ENCODE assay signal across 8 mouse cellular contexts in the genomic region with DNA sequence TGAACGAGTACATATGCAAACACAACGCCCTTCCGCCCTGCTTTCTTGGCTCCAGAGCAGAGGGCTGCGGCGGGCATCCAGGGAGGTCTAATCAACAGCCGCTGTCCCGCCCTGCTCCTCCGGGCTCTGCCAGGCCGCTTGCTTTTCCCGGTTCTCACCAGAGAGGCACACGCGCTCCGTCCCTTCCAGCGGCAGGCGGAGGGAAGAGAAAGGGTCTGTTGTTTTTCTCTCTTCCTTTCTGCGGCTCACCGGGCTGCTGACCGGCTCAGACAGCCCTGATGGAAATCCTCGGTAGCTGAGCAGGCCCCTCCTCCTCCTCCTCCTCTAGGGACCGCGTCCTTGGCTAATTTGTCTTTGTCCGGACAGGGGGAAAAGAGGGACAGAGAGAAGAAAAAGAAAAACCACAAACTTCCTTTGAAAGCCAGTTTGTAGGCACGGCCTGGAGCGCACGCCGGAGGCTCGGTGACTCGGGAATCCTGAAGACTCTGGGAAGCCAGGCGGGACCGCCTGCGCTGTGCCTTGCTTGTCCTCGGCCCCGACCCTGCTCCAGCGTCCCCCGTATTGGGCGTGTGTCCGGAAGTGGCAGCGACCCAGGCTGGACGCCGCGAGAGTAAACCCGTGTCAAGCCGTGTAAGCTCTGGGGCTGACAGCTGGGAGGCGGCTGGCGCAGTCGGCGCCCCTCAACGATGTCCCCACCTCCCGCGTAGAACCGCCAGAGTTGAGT. TPM values are rescaled to one million over a fixed set of nuclear protein-coding genes. Genes with fewer than 3 reads are reported as not detected.
A peak's percentile ranks its signal among the peaks of the same experiment; 100 is the strongest.
DNase-seq lines count a peak whose midpoint lies in the region; ATAC-seq and TF ChIP-seq lines count a peak whose summit lies in the region.

No protein-coding gene starts in this region.

- dilution Hi-C loops in CH12.LX (cut with MboI; ENCODE audit: extremely low pct_ligation_motif_present, extremely low pct_unique_long_range_greater_than_20kb, low sequenced_read_pairs) = no loop called here

- H3K4me2 ChIP-seq in CH12.LX (ENCODE audit: insufficient read depth, low read depth, poor library complexity, severe bottlenecking) = peak overlapping the region; percentile 80
- peak overlapping the region; percentile 84 for H3K4me2 ChIP-seq in forebrain, embryonic 11.5 days (ENCODE audit: low read depth, low read length, severe bottlenecking)
- H3K4me2 ChIP-seq in heart, postnatal 0 days (ENCODE audit: low read depth, low read length) = peak overlapping the region; percentile 85
- peak overlapping the region; percentile 75 for H3K4me2 ChIP-seq in lung, embryonic 14.5 days

- ATAC-seq in forebrain, embryonic 11.5 days (replicated peaks; ENCODE audit: low FRiP score) = peak; percentile 73
- ATAC-seq in heart, postnatal 0 days (ENCODE audit: insufficient read depth, low read depth) = peak; percentile 73
- peak; percentile 67 for ATAC-seq in lung, embryonic 14.5 days (ENCODE audit: insufficient read depth)

- peak overlapping the region; percentile 68 to 86 (median 75) for H3K4me3 ChIP-seq in CH12.LX (replicated peaks in 1 of 3; ENCODE audit: low read depth in 2 of 3, low read length in 2 of 3, poor library complexity in 1 of 3)
- H3K4me3 ChIP-seq in forebrain, embryonic 11.5 days (ENCODE audit: low read depth, low read length) = peak overlapping the region; percentile 72
- peak overlapping the region; percentile 65 for H3K4me3 ChIP-seq in heart, postnatal 0 days (ENCODE audit: low read depth, low read length)
- H3K4me3 ChIP-seq in lung, embryonic 14.5 days (ENCODE audit: low read depth, low read length) = peak overlapping the region; percentile 59
- H3K4me3 ChIP-seq in olfactory bulb, adult 2 months (ENCODE audit: insufficient read depth, low read depth, low read length) = peak overlapping the region; percentile 74

- H3K4me1 ChIP-seq in CH12.LX (ENCODE audit: control insufficient read depth in 1 of 2, insufficient read depth in 2 of 2) = peaks cover 0 to 22% of the 10 kb centered on the region in 2 experiments; a peak in 2 of 4 replicates
- H3K4me1 ChIP-seq in forebrain, embryonic 11.5 days (replicated peaks; ENCODE audit: control insufficient read depth, insufficient read depth, low read length) = peaks cover 8% of the 10 kb centered on the region
- peaks cover 9% of the 10 kb centered on the region for H3K4me1 ChIP-seq in heart, postnatal 0 days (ENCODE audit: control insufficient read depth, insufficient read depth)
- peaks cover 5% of the 10 kb centered on the region; the same call in 1 of the 2 replicates for H3K4me1 ChIP-seq in lung, embryonic 14.5 days (ENCODE audit: insufficient read depth)
- peaks cover 15% of the 10 kb centered on the region for H3K4me1 ChIP-seq in olfactory bulb, adult 2 months (ENCODE audit: control insufficient read depth, insufficient read depth, low read length)

- no peaks in the 10 kb centered on the region for H3K9me3 ChIP-seq in CH12.LX (replicated peaks; ENCODE audit: low read length)
- H3K9me3 ChIP-seq in forebrain, embryonic 11.5 days (ENCODE audit: control insufficient read depth, low read length) = no peaks in the 10 kb centered on the region
- no peaks in the 10 kb centered on the region for H3K9me3 ChIP-seq in heart, postnatal 0 days (replicated peaks; ENCODE audit: control insufficient read depth, low read length)
- H3K9me3 ChIP-seq in lung, embryonic 14.5 days (ENCODE audit: low read depth, low read length) = no peaks in the 10 kb centered on the region

- TF ChIP-seq CTCF in CH12.LX (conservative IDR thresholded peaks at IDR 0.05 in 1 of 2, IDR thresholded peaks at IDR 0.05 in 1 of 2; ENCODE audit: low read depth in 2 of 2, low read length in 2 of 2) = no peak
- 0 out of 2 replicates have a peak, but pooled peaks have one; percentile 10 for TF ChIP-seq CTCF in heart, postnatal 0 days (IDR thresholded peaks at IDR 0.05; ENCODE audit: low read depth)
- TF ChIP-seq CTCF in lung, embryonic 14.5 days (IDR thresholded peaks at IDR 0.05; ENCODE audit: low read depth) = peak; percentile 47
- TF ChIP-seq CTCF in olfactory bulb, adult 2 months (IDR thresholded peaks at IDR 0.05; ENCODE audit: insufficient read depth, low read depth, low read length) = no peak

- TF ChIP-seq EP300 in CH12.LX (IDR thresholded peaks at IDR 0.05; ENCODE audit: low read length) = no peak
- TF ChIP-seq EP300 in heart, postnatal 0 days (IDR thresholded peaks at IDR 0.05; ENCODE audit: low read depth) = no peak

- in situ Hi-C loops in CH12.LX (cut with MboI; ENCODE audit: low pct_ligation_motif_present, low pct_unique_long_range_greater_than_20kb, low sequenced_read_pairs) = no loop called here

- under 1% methylated on average over 50 of the region's 51 CpGs for WGBS in forebrain, embryonic 11.5 days
- under 1% methylated on average over 50 of the region's 51 CpGs for WGBS in heart, postnatal 0 days
- WGBS in lung, embryonic 14.5 days = under 1% methylated on average over 51 of the region's 51 CpGs
- WGBS in olfactory bulb, adult 2 months = 0% methylated on average over 51 of the region's 51 CpGs

- peak overlapping the region; percentile 96 for H3K9ac ChIP-seq in CH12.LX (ENCODE audit: insufficient read depth, low read depth)
- peak overlapping the region; percentile 60 for H3K9ac ChIP-seq in forebrain, embryonic 11.5 days (ENCODE audit: low read length)
- peak overlapping the region; percentile 83 for H3K9ac ChIP-seq in heart, postnatal 0 days (replicated peaks; ENCODE audit: low read depth, low read length)
- peak overlapping the region; percentile 83 for H3K9ac ChIP-seq in lung, embryonic 14.5 days

- H3K36me3 ChIP-seq in CH12.LX (replicated peaks in 1 of 2; ENCODE audit: control insufficient read depth in 1 of 2, insufficient read depth in 1 of 2, low read length in 1 of 2) = peaks cover 2 to 7% of the 10 kb centered on the region in 2 experiments
- H3K36me3 ChIP-seq in forebrain, embryonic 11.5 days (ENCODE audit: control insufficient read depth, insufficient read depth, low read length) = no peaks in the 10 kb centered on the region
- H3K36me3 ChIP-seq in heart, postnatal 0 days (replicated peaks; ENCODE audit: control insufficient read depth, insufficient read depth, low read length) = peaks cover 8% of the 10 kb centered on the region
- peaks cover 7% of the 10 kb centered on the region; the same call in 1 of the 2 replicates for H3K36me3 ChIP-seq in lung, embryonic 14.5 days (ENCODE audit: insufficient read depth)

- H3K27me3 ChIP-seq in CH12.LX (replicated peaks) = no peaks in the 10 kb centered on the region
- no peaks in the 10 kb centered on the region for H3K27me3 ChIP-seq in forebrain, embryonic 11.5 days (ENCODE audit: control insufficient read depth, insufficient read depth, low read length)
- H3K27me3 ChIP-seq in heart, postnatal 0 days (ENCODE audit: control insufficient read depth, insufficient read depth, low read length) = no peaks in the 10 kb centered on the region
- H3K27me3 ChIP-seq in lung, embryonic 14.5 days (ENCODE audit: insufficient read depth, low read length) = no peaks in the 10 kb centered on the region

- 0 out of 2 replicates have a peak, but pooled peaks have one; percentile 27 for TF ChIP-seq POLR2A in CH12.LX (IDR thresholded peaks at IDR 0.05; ENCODE audit: low read depth, low read length)
- TF ChIP-seq POLR2A in olfactory bulb, adult 2 months (IDR thresholded peaks at IDR 0.05; ENCODE audit: insufficient read depth, low read depth, low read length) = no peak

- H3K27ac ChIP-seq in CH12.LX (ENCODE audit: insufficient read depth, low read depth) = peak overlapping the region; percentile 41; the same call in 1 of the 2 replicates
- H3K27ac ChIP-seq in forebrain, embryonic 11.5 days (ENCODE audit: low read depth, low read length) = peak overlapping the region; percentile 89
- H3K27ac ChIP-seq in heart, postnatal 0 days (ENCODE audit: low read depth) = peak overlapping the region; percentile 96
- H3K27ac ChIP-seq in lung, embryonic 14.5 days (ENCODE audit: low read depth) = peak overlapping the region; percentile 98
- H3K27ac ChIP-seq in olfactory bulb, adult 2 months (ENCODE audit: insufficient read depth, low read depth, low read length) = peak overlapping the region; percentile 91

- TF ChIP-seq RAD21 in CH12.LX (IDR thresholded peaks at IDR 0.05; ENCODE audit: low read depth, low read length) = no peak

- peak; percentile 28 for DNase-seq in CH12.LX (ENCODE audit: extremely low read depth)
- peak; percentile 66 for DNase-seq in c-Kit-positive CD71-positive TER-119-negative erythroid progenitor cells, embryonic 14.5 days (ENCODE audit: low read depth)
- peak; percentile 89 for DNase-seq in forebrain, embryonic 11.5 days (ENCODE audit: low spot score)
- DNase-seq in heart, postnatal 0 days (ENCODE audit: low spot score) = peak; percentile 92
- DNase-seq in kidney, postnatal 4 days = peak; percentile 86 to 91
- DNase-seq in lung, embryonic 14.5 days = peak; percentile 88
- peak; percentile 47 to 60 for DNase-seq in thymus, adult 18-20 months

- 0 out of 2 replicates have a peak, but pooled peaks cover 2% of the 10 kb centered on the region for H3K79me2 ChIP-seq in CH12.LX (replicated peaks; ENCODE audit: control insufficient read depth, extremely low read depth, insufficient read depth, poor library complexity, severe bottlenecking)

RNA-seq across cellular contexts. Expression of a gene that starts 1.2 kb away (rescaled TPM):
- 7.1 and 8.4 TPM in 2 replicates for total RNA-seq in CH12.LX (2012; rRNA removed)
- 7.1 and 8.5 TPM in 2 replicates for total RNA-seq in CH12.LX (2014; rRNA removed)
- polyA plus RNA-seq in CH12.LX (2012; ENCODE audit: insufficient read length, low read depth) = 8.8 and 9.1 TPM in 2 replicates
- 26.4 and 28.5 TPM in 2 replicates for polyA plus RNA-seq in forebrain, embryonic 11.5 days (2014; fragmentation: Nextera tagmentation; extraction: Ambion mirVana)
- total RNA-seq in heart, postnatal 0 days (2014; rRNA removed; ENCODE audit: low replicate concordance) = 28.6 and 35.6 TPM in 2 replicates
- 22.5 and 23.0 TPM in 2 replicates for polyA plus RNA-seq in heart, postnatal 0 days (2015; fragmentation: Nextera tagmentation; extraction: Ambion mirVana)
- 20.0 and 23.5 TPM in 2 replicates for polyA plus RNA-seq in lung, embryonic 14.5 days (2014; fragmentation: Nextera tagmentation; extraction: Ambion mirVana)
- not detected in 2 replicates for polyA plus RNA-seq in olfactory bulb, adult 2 months (2012; ENCODE audit: insufficient read depth, insufficient read length, low replicate concordance, missing spikeins)

RNA-seq across cellular contexts. Expression of a gene that starts 1.9 kb away (rescaled TPM):
- 4.9 and 5.4 TPM in 2 replicates for total RNA-seq in CH12.LX (2012; rRNA removed)
- 5.0 and 6.0 TPM in 2 replicates for total RNA-seq in CH12.LX (2014; rRNA removed)
- 8.7 and 14.4 TPM in 2 replicates for polyA plus RNA-seq in CH12.LX (2012; ENCODE audit: insufficient read length, low read depth)
- polyA plus RNA-seq in forebrain, embryonic 11.5 days (2014; fragmentation: Nextera tagmentation; extraction: Ambion mirVana) = 34.2 and 35.4 TPM in 2 replicates
- total RNA-seq in heart, postnatal 0 days (2014; rRNA removed; ENCODE audit: low replicate concordance) = 28.0 and 64.4 TPM in 2 replicates
- polyA plus RNA-seq in heart, postnatal 0 days (2015; fragmentation: Nextera tagmentation; extraction: Ambion mirVana) = 27.8 and 28.4 TPM in 2 replicates
- 36.5 and 40.0 TPM in 2 replicates for polyA plus RNA-seq in lung, embryonic 14.5 days (2014; fragmentation: Nextera tagmentation; extraction: Ambion mirVana)
- polyA plus RNA-seq in olfactory bulb, adult 2 months (2012; ENCODE audit: insufficient read depth, insufficient read length, low replicate concordance, missing spikeins) = not detected in 2 replicates

RNA-seq across cellular contexts. Expression of a gene that starts 23.9 kb away (rescaled TPM):
- 1.9 and 2.5 TPM in 2 replicates for total RNA-seq in CH12.LX (2012; rRNA removed)
- 1.4 and 1.5 TPM in 2 replicates for total RNA-seq in CH12.LX (2014; rRNA removed)
- polyA plus RNA-seq in CH12.LX (2012; ENCODE audit: insufficient read length, low read depth) = 3.6 and 4.1 TPM in 2 replicates
- polyA plus RNA-seq in forebrain, embryonic 11.5 days (2014; fragmentation: Nextera tagmentation; extraction: Ambion mirVana) = 1.3 and 1.5 TPM in 2 replicates
- total RNA-seq in heart, postnatal 0 days (2014; rRNA removed; ENCODE audit: low replicate concordance) = 0.11 and 0.15 TPM in 2 replicates
- polyA plus RNA-seq in heart, postnatal 0 days (2015; fragmentation: Nextera tagmentation; extraction: Ambion mirVana) = 0.49 and 0.67 TPM in 2 replicates
- 1.8 and 2.0 TPM in 2 replicates for polyA plus RNA-seq in lung, embryonic 14.5 days (2014; fragmentation: Nextera tagmentation; extraction: Ambion mirVana)
- not detected in 2 replicates for polyA plus RNA-seq in olfactory bulb, adult 2 months (2012; ENCODE audit: insufficient read depth, insufficient read length, low replicate concordance, missing spikeins)

RNA-seq across cellular contexts. Expression of a gene that starts 31.6 kb away (rescaled TPM):
- 70.6 and 81.1 TPM in 2 replicates for total RNA-seq in CH12.LX (2012; rRNA removed)
- total RNA-seq in CH12.LX (2014; rRNA removed) = 96.7 and 105 TPM in 2 replicates
- 84.5 and 89.8 TPM in 2 replicates for polyA plus RNA-seq in CH12.LX (2012; ENCODE audit: insufficient read length, low read depth)
- polyA plus RNA-seq in forebrain, embryonic 11.5 days (2014; fragmentation: Nextera tagmentation; extraction: Ambion mirVana) = 111 and 122 TPM in 2 replicates
- 108 and 126 TPM in 2 replicates for total RNA-seq in heart, postnatal 0 days (2014; rRNA removed; ENCODE audit: low replicate concordance)
- 88.4 and 89.4 TPM in 2 replicates for polyA plus RNA-seq in heart, postnatal 0 days (2015; fragmentation: Nextera tagmentation; extraction: Ambion mirVana)
- 170 and 185 TPM in 2 replicates for polyA plus RNA-seq in lung, embryonic 14.5 days (2014; fragmentation: Nextera tagmentation; extraction: Ambion mirVana)
- not detected in 2 replicates for polyA plus RNA-seq in olfactory bulb, adult 2 months (2012; ENCODE audit: insufficient read depth, insufficient read length, low replicate concordance, missing spikeins)

RNA-seq across cellular contexts. Expression of a gene that starts 32.0 kb away (rescaled TPM):
- total RNA-seq in CH12.LX (2012; rRNA removed) (0.17 TPM in 1 of 2 replicates, not detected in the other), CH12.LX (2014; rRNA removed) (not detected in 2 replicates)
- 0.30 and 0.33 TPM in 2 replicates for polyA plus RNA-seq in CH12.LX (2012; ENCODE audit: insufficient read length, low read depth)
- polyA plus RNA-seq in forebrain, embryonic 11.5 days (2014; fragmentation: Nextera tagmentation; extraction: Ambion mirVana) = 0.39 and 0.72 TPM in 2 replicates
- total RNA-seq in heart, postnatal 0 days (2014; rRNA removed; ENCODE audit: low replicate concordance) = 3.9 TPM in 1 of 2 replicates, not detected in the other
- polyA plus RNA-seq in heart, postnatal 0 days (2015; fragmentation: Nextera tagmentation; extraction: Ambion mirVana) = not detected in 2 replicates
- polyA plus RNA-seq in lung, embryonic 14.5 days (2014; fragmentation: Nextera tagmentation; extraction: Ambion mirVana) = 5.0 and 6.1 TPM in 2 replicates
- not detected in 2 replicates for polyA plus RNA-seq in olfactory bulb, adult 2 months (2012; ENCODE audit: insufficient read depth, insufficient read length, low replicate concordance, missing spikeins)

Comparison
In these comparisons a context has a peak if more than half of its experiments do, and no peak if none do; other contexts are left out.
1. Peak in every context shown above with its lines: DNase-seq, ATAC-seq, H3K4me3 ChIP-seq and H3K27ac ChIP-seq.
2. DNase-seq: peak in every context shown above with its lines; median percentile 92 in heart, postnatal 0 days; 89 in forebrain, embryonic 11.5 days; 88 in kidney, postnatal 4 days; 88 in lung, embryonic 14.5 days; 66 in c-Kit-positive CD71-positive TER-119-negative erythroid progenitor cells, embryonic 14.5 days; 54 in thymus, adult 18-20 months; 28 in CH12.LX.
3. H3K27ac ChIP-seq: peak in every context shown above with its lines; median percentile 98 in lung, embryonic 14.5 days; 96 in heart, postnatal 0 days; 91 in olfactory bulb, adult 2 months; 89 in forebrain, embryonic 11.5 days; 41 in CH12.LX.
4. CTCF ChIP-seq: peak in heart, postnatal 0 days (single experiment) and lung, embryonic 14.5 days (single experiment); none in CH12.LX (0 of 2) and olfactory bulb, adult 2 months (single experiment).